Mouse (Mus musculus): Measurements from ENCODE around the gene Afg1l. TPM values are rescaled to one million over a fixed set of nuclear protein-coding genes. Genes with fewer than 3 reads are reported as not detected.

Gene Afg1l
- polyA plus RNA-seq, 1 experiment = 21.7 TPM

- H3K4me1 ChIP-seq (ENCODE audit: control insufficient read depth, insufficient read depth, low read length) = peaks cover 2% of the 10 kb centered on the region; the same call in 1 of the 2 replicates
- H3K27ac ChIP-seq (ENCODE audit: insufficient read depth, low read depth, low read length) = peak overlapping the region; percentile 84
- 69% methylated on average over 8 of the region's 8 CpGs for WGBS
- DNase-seq = peak; percentile 59
- no peaks in the 10 kb centered on the region for H3K27me3 ChIP-seq (replicated peaks; ENCODE audit: control insufficient read depth, insufficient read depth, low read length)
- TF ChIP-seq CTCF (conservative IDR thresholded peaks at IDR 0.05; ENCODE audit: insufficient read depth, insufficient read length, low read depth, low read length) = no peak
- TF ChIP-seq POLR2A (IDR thresholded peaks at IDR 0.05; ENCODE audit: low read depth, low read length) = no peak
- H3K36me3 ChIP-seq (ENCODE audit: control insufficient read depth, insufficient read depth, low read length) = no peaks in the 10 kb centered on the region
- no peak overlapping the region for H3K4me3 ChIP-seq (ENCODE audit: insufficient read depth, low read depth, low read length)
Measured at GRCm38 (mm10) chr10:42500611-42501010, 22.2 kb upstream of the Afg1l start.

- Histone ChIP-seq H3K4me3 (ENCODE audit: insufficient read depth, low read depth, low read length) (no peak overlapping the region), H3K27me3 (replicated peaks; ENCODE audit: control insufficient read depth, insufficient read depth, low read length) (no peaks in the 10 kb centered on the region), H3K27ac (ENCODE audit: insufficient read depth, low read depth, low read length) (no peak overlapping the region), H3K4me1 (ENCODE audit: control insufficient read depth, insufficient read depth, low read length) (no peaks in the 10 kb centered on the region), H3K36me3 (ENCODE audit: control insufficient read depth, insufficient read depth, low read length) (no peaks in the 10 kb centered on the region)
- DNase-seq = peak; percentile 36
- WGBS = 49% methylated on average over 4 of the region's 4 CpGs
- TF ChIP-seq POLR2A (IDR thresholded peaks at IDR 0.05; ENCODE audit: low read depth, low read length) = no peak
- no peak for TF ChIP-seq CTCF (conservative IDR thresholded peaks at IDR 0.05; ENCODE audit: insufficient read depth, insufficient read length, low read depth, low read length)
Measured at GRCm38 (mm10) chr10:42493000-42493399, 14.6 kb upstream of the Afg1l start.

GRCm38 (mm10) chr10:42492027-42492771 is 13.8 kb upstream of the Afg1l start:
- Histone ChIP-seq H3K36me3 (ENCODE audit: control insufficient read depth, insufficient read depth, low read length) (no peaks in the 10 kb centered on the region), H3K4me3 (ENCODE audit: insufficient read depth, low read depth, low read length) (no peak overlapping the region), H3K27ac (ENCODE audit: insufficient read depth, low read depth, low read length) (no peak overlapping the region), H3K4me1 (ENCODE audit: control insufficient read depth, insufficient read depth, low read length) (no peaks in the 10 kb centered on the region), H3K27me3 (replicated peaks; ENCODE audit: control insufficient read depth, insufficient read depth, low read length) (no peaks in the 10 kb centered on the region)
- TF ChIP-seq CTCF (conservative IDR thresholded peaks at IDR 0.05; ENCODE audit: insufficient read depth, insufficient read length, low read depth, low read length) = no peak
- no peak for TF ChIP-seq POLR2A (IDR thresholded peaks at IDR 0.05; ENCODE audit: low read depth, low read length)
- 82% methylated on average over 10 of the region's 10 CpGs for WGBS
- no peak for DNase-seq

- TF ChIP-seq CTCF (conservative IDR thresholded peaks at IDR 0.05; ENCODE audit: insufficient read depth, insufficient read length, low read depth, low read length) (no peak), POLR2A (IDR thresholded peaks at IDR 0.05; ENCODE audit: low read depth, low read length) (no peak)
- 48% methylated on average over 1 of the region's 1 CpGs for WGBS
- Histone ChIP-seq H3K4me1 (ENCODE audit: control insufficient read depth, insufficient read depth, low read length) (no peaks in the 10 kb centered on the region), H3K27ac (ENCODE audit: insufficient read depth, low read depth, low read length) (no peak overlapping the region), H3K36me3 (ENCODE audit: control insufficient read depth, insufficient read depth, low read length) (no peaks in the 10 kb centered on the region), H3K4me3 (ENCODE audit: insufficient read depth, low read depth, low read length) (no peak overlapping the region), H3K27me3 (replicated peaks; ENCODE audit: control insufficient read depth, insufficient read depth, low read length) (no peaks in the 10 kb centered on the region)
- no peak for DNase-seq
Measured at GRCm38 (mm10) chr10:42491158-42491557, 12.8 kb upstream of the Afg1l start.

GRCm38 (mm10) chr10:42488606-42489296 is 10.4 kb upstream of the Afg1l start:
- Histone ChIP-seq H3K4me1 (ENCODE audit: control insufficient read depth, insufficient read depth, low read length) (no peaks in the 10 kb centered on the region), H3K4me3 (ENCODE audit: insufficient read depth, low read depth, low read length) (no peak overlapping the region), H3K36me3 (ENCODE audit: control insufficient read depth, insufficient read depth, low read length) (no peaks in the 10 kb centered on the region), H3K27ac (ENCODE audit: insufficient read depth, low read depth, low read length) (no peak overlapping the region), H3K27me3 (replicated peaks; ENCODE audit: control insufficient read depth, insufficient read depth, low read length) (no peaks in the 10 kb centered on the region)
- DNase-seq = no peak
- no peak for TF ChIP-seq POLR2A (IDR thresholded peaks at IDR 0.05; ENCODE audit: low read depth, low read length)
- 63% methylated on average over 8 of the region's 8 CpGs for WGBS

- Histone ChIP-seq H3K36me3 (ENCODE audit: control insufficient read depth, insufficient read depth, low read length) (no peaks in the 10 kb centered on the region), H3K27ac (ENCODE audit: insufficient read depth, low read depth, low read length) (no peak overlapping the region), H3K27me3 (replicated peaks; ENCODE audit: control insufficient read depth, insufficient read depth, low read length) (no peaks in the 10 kb centered on the region), H3K4me1 (ENCODE audit: control insufficient read depth, insufficient read depth, low read length) (peaks cover 5% of the 10 kb centered on the region; the same call in 1 of the 2 replicates), H3K4me3 (ENCODE audit: insufficient read depth, low read depth, low read length) (no peak overlapping the region)
- TF ChIP-seq CTCF (conservative IDR thresholded peaks at IDR 0.05; ENCODE audit: insufficient read depth, insufficient read length, low read depth, low read length) = no peak
- TF ChIP-seq POLR2A (IDR thresholded peaks at IDR 0.05; ENCODE audit: low read depth, low read length) = no peak
- 89% methylated on average over 4 of the region's 4 CpGs for WGBS
- DNase-seq = no peak
Measured at GRCm38 (mm10) chr10:42480719-42481118, 2.4 kb upstream of the Afg1l start.

Data from kidney, adult 2 months (tissue).